Mouse (Mus musculus): ENCODE measurements around the gene Ppp1r8. TPM values are rescaled to one million over a fixed set of nuclear protein-coding genes. Genes with fewer than 3 reads are reported as not detected.

Ppp1r8 gene
- polyA plus RNA-seq, 1 experiment from 2014 or later = 42.9 TPM

GRCm38 (mm10) chr4:132809621-132810020 is 33.3 kb downstream of the Ppp1r8 start:
- H3K36me3 ChIP-seq (ENCODE audit: control insufficient read depth, insufficient read depth) = no peaks in the 10 kb centered on the region
- H3K4me3 ChIP-seq (ENCODE audit: low read length) = no peak overlapping the region
- ATAC-seq (replicated peaks; ENCODE audit: extremely low read depth, insufficient read depth, low FRiP score) = no peak
- H3K4me1 ChIP-seq (ENCODE audit: control insufficient read depth, insufficient read depth, low read length) = peaks cover 10% of the 10 kb centered on the region
- H3K27me3 ChIP-seq (ENCODE audit: control insufficient read depth, insufficient read depth, low read length) = no peaks in the 10 kb centered on the region
- H3K27ac ChIP-seq (ENCODE audit: low read length) = peak overlapping the region; percentile 11; the same call in 1 of the 2 replicates
- H3K4me2 ChIP-seq (ENCODE audit: low read depth, low read length) = no peak overlapping the region
- H3K9me3 ChIP-seq (replicated peaks; ENCODE audit: control insufficient read depth, low read length) = peaks cover 6% of the 10 kb centered on the region; the same call in 1 of the 2 replicates
- WGBS = 71% methylated on average over 5 of the region's 5 CpGs
- H3K9ac ChIP-seq (ENCODE audit: low read length) = no peak overlapping the region

- Histone ChIP-seq H3K9me3 (replicated peaks; ENCODE audit: control insufficient read depth, low read length) (peaks cover 6% of the 10 kb centered on the region; the same call in 1 of the 2 replicates), H3K4me1 (ENCODE audit: control insufficient read depth, insufficient read depth, low read length) (peaks cover 10% of the 10 kb centered on the region), H3K27me3 (ENCODE audit: control insufficient read depth, insufficient read depth, low read length) (no peaks in the 10 kb centered on the region), H3K9ac (ENCODE audit: low read length) (no peak overlapping the region; the same call in 1 of the 2 replicates), H3K4me3 (ENCODE audit: low read length) (no peak overlapping the region), H3K4me2 (ENCODE audit: low read depth, low read length) (peak overlapping the region; percentile 21; the same call in 1 of the 2 replicates), H3K36me3 (ENCODE audit: control insufficient read depth, insufficient read depth) (no peaks in the 10 kb centered on the region), H3K27ac (ENCODE audit: low read length) (0 out of 2 replicates have a peak overlapping the region, but pooled peaks have one; percentile 24)
- 39% methylated on average over 5 of the region's 5 CpGs for WGBS
- peak; percentile 75 for ATAC-seq (replicated peaks; ENCODE audit: extremely low read depth, insufficient read depth, low FRiP score)
Observed at GRCm38 (mm10) chr4:132807771-132808641, 35.0 kb downstream of the Ppp1r8 start.

DNA sequence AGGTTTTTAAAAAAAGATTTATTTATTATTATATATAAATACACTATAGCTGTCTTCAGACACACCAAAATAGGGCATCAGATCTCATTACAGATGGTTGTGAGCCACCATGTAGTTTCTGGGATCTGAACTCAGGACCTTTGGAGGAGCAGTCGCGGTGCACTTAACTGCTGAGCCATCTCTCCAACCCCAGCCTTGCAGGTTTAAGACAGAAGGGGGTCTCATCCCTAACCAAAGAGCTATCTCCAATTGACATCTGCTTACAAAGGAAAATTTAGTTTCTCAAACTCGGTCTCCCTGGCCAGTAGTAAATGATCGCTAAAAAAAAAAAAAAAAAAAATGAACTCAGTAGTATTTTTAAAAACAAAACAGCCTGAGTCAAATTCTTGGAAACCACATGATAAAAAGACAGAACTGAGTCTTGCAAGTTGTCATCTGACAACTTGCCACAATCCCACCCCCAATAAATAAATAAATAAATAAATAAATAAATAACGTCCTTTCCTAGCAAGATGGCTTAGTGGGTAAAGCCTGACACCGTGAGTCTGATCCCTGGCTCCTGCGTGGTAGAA is 36.3 kb downstream of the Ppp1r8 start:
- Histone ChIP-seq H3K9me3 (replicated peaks; ENCODE audit: control insufficient read depth, low read length) (peaks cover 4% of the 10 kb centered on the region; the same call in 1 of the 2 replicates), H3K4me2 (ENCODE audit: low read depth, low read length) (no peak overlapping the region), H3K9ac (ENCODE audit: low read length) (no peak overlapping the region), H3K36me3 (ENCODE audit: control insufficient read depth, insufficient read depth) (no peaks in the 10 kb centered on the region), H3K27ac (ENCODE audit: low read length) (no peak overlapping the region), H3K4me3 (ENCODE audit: low read length) (no peak overlapping the region), H3K27me3 (ENCODE audit: control insufficient read depth, insufficient read depth, low read length) (no peaks in the 10 kb centered on the region), H3K4me1 (ENCODE audit: control insufficient read depth, insufficient read depth, low read length) (peaks cover 10% of the 10 kb centered on the region)
- WGBS = 90% methylated on average over 7 of the region's 7 CpGs
- ATAC-seq (replicated peaks; ENCODE audit: extremely low read depth, insufficient read depth, low FRiP score) = no peak

- no peak for ATAC-seq (replicated peaks; ENCODE audit: extremely low read depth, insufficient read depth, low FRiP score)
- Histone ChIP-seq H3K4me3 (ENCODE audit: low read length) (no peak overlapping the region), H3K27ac (ENCODE audit: low read length) (0 out of 2 replicates have a peak overlapping the region, but pooled peaks have one; percentile 37), H3K9me3 (replicated peaks; ENCODE audit: control insufficient read depth, low read length) (peaks cover 4% of the 10 kb centered on the region; the same call in 1 of the 2 replicates), H3K9ac (ENCODE audit: low read length) (no peak overlapping the region), H3K36me3 (ENCODE audit: control insufficient read depth, insufficient read depth) (no peaks in the 10 kb centered on the region), H3K27me3 (ENCODE audit: control insufficient read depth, insufficient read depth, low read length) (no peaks in the 10 kb centered on the region), H3K4me1 (ENCODE audit: control insufficient read depth, insufficient read depth, low read length) (peaks cover 10% of the 10 kb centered on the region), H3K4me2 (ENCODE audit: low read depth, low read length) (no peak overlapping the region; the same call in 1 of the 2 replicates)
- 51% methylated on average over 12 of the region's 12 CpGs for WGBS
Observed at GRCm38 (mm10) chr4:132805599-132806197, 37.3 kb downstream of the Ppp1r8 start.

GRCm38 (mm10) chr4:132805146-132805545 is 37.8 kb downstream of the Ppp1r8 start:
- WGBS = 69% methylated on average over 5 of the region's 5 CpGs
- Histone ChIP-seq H3K4me2 (ENCODE audit: low read depth, low read length) (no peak overlapping the region), H3K27ac (ENCODE audit: low read length) (no peak overlapping the region), H3K27me3 (ENCODE audit: control insufficient read depth, insufficient read depth, low read length) (no peaks in the 10 kb centered on the region), H3K36me3 (ENCODE audit: control insufficient read depth, insufficient read depth) (no peaks in the 10 kb centered on the region), H3K4me3 (ENCODE audit: low read length) (no peak overlapping the region), H3K4me1 (ENCODE audit: control insufficient read depth, insufficient read depth, low read length) (peaks cover 10% of the 10 kb centered on the region), H3K9ac (ENCODE audit: low read length) (no peak overlapping the region), H3K9me3 (replicated peaks; ENCODE audit: control insufficient read depth, low read length) (no peaks in the 10 kb centered on the region)
- ATAC-seq (replicated peaks; ENCODE audit: extremely low read depth, insufficient read depth, low FRiP score) = no peak

GRCm38 (mm10) chr4:132804331-132804730 is 38.6 kb downstream of the Ppp1r8 start:
- H3K27ac ChIP-seq (ENCODE audit: low read length) = no peak overlapping the region
- no peaks in the 10 kb centered on the region for H3K9me3 ChIP-seq (replicated peaks; ENCODE audit: control insufficient read depth, low read length)
- 85% methylated on average over 6 of the region's 6 CpGs for WGBS
- no peak for ATAC-seq (replicated peaks; ENCODE audit: extremely low read depth, insufficient read depth, low FRiP score)
- peaks cover 10% of the 10 kb centered on the region for H3K4me1 ChIP-seq (ENCODE audit: control insufficient read depth, insufficient read depth, low read length)
- no peaks in the 10 kb centered on the region for H3K36me3 ChIP-seq (ENCODE audit: control insufficient read depth, insufficient read depth)
- H3K27me3 ChIP-seq (ENCODE audit: control insufficient read depth, insufficient read depth, low read length) = no peaks in the 10 kb centered on the region
- no peak overlapping the region for H3K9ac ChIP-seq (ENCODE audit: low read length)
- H3K4me3 ChIP-seq (ENCODE audit: low read length) = no peak overlapping the region
- H3K4me2 ChIP-seq (ENCODE audit: low read depth, low read length) = no peak overlapping the region

- H3K27ac ChIP-seq (ENCODE audit: low read length) = no peak overlapping the region
- no peaks in the 10 kb centered on the region for H3K36me3 ChIP-seq (ENCODE audit: control insufficient read depth, insufficient read depth)
- no peak overlapping the region for H3K9ac ChIP-seq (ENCODE audit: low read length)
- no peak overlapping the region for H3K4me2 ChIP-seq (ENCODE audit: low read depth, low read length)
- ATAC-seq (replicated peaks; ENCODE audit: extremely low read depth, insufficient read depth, low FRiP score) = no peak
- H3K9me3 ChIP-seq (replicated peaks; ENCODE audit: control insufficient read depth, low read length) = no peaks in the 10 kb centered on the region
- 93% methylated on average over 7 of the region's 7 CpGs for WGBS
- no peaks in the 10 kb centered on the region for H3K27me3 ChIP-seq (ENCODE audit: control insufficient read depth, insufficient read depth, low read length)
- H3K4me3 ChIP-seq (ENCODE audit: low read length) = no peak overlapping the region
- H3K4me1 ChIP-seq (ENCODE audit: control insufficient read depth, insufficient read depth, low read length) = peaks cover 10% of the 10 kb centered on the region
Observed at GRCm38 (mm10) chr4:132803876-132804275, 39.1 kb downstream of the Ppp1r8 start.

DNA sequence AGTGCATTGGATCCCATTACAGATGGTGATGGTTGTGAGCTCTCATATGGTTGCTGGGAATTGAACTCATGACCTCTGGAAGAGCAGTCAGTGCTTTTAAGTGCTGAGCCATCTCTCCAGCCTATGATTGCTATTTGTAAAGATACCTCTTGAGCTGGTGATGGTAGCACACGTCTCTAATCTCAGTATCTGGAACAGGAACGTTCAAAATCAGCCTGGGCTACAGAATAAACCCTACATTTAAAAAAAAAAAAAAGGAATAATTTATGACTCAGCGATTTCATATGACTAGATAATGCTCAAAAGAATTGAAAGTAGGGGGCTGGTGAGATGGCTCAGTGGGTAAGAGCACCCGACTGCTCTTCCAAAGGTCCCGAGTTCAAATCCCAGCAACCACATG is 39.8 kb downstream of the Ppp1r8 start:
- no peaks in the 10 kb centered on the region for H3K27me3 ChIP-seq (ENCODE audit: control insufficient read depth, insufficient read depth, low read length)
- WGBS = 80% methylated on average over 5 of the region's 5 CpGs
- ATAC-seq (replicated peaks; ENCODE audit: extremely low read depth, insufficient read depth, low FRiP score) = no peak
- no peak overlapping the region for H3K4me3 ChIP-seq (ENCODE audit: low read length)
- H3K9ac ChIP-seq (ENCODE audit: low read length) = no peak overlapping the region
- H3K36me3 ChIP-seq (ENCODE audit: control insufficient read depth, insufficient read depth) = no peaks in the 10 kb centered on the region
- no peaks in the 10 kb centered on the region for H3K9me3 ChIP-seq (replicated peaks; ENCODE audit: control insufficient read depth, low read length)
- H3K4me1 ChIP-seq (ENCODE audit: control insufficient read depth, insufficient read depth, low read length) = peaks cover 8% of the 10 kb centered on the region
- no peak overlapping the region for H3K27ac ChIP-seq (ENCODE audit: low read length)
- H3K4me2 ChIP-seq (ENCODE audit: low read depth, low read length) = no peak overlapping the region
